Mouse (Mus musculus) C2C12 (cell line): Measurements from ENCODE around the gene Gm20388.

Experiments
- CTCF ChIP-seq: IDR thresholded peaks from one replicate; pipeline ENCODE4 v1.5.1; 2011; ENCODE audit not compliant: control insufficient read depth, insufficient read depth, insufficient read length
- MYOG ChIP-seq: IDR thresholded peaks from one replicate; pipeline ENCODE4 v1.6.1; 2011; ENCODE audit not compliant: control insufficient read depth, insufficient read length; ENCODE audit errors: extremely low read depth
- USF1 ChIP-seq: IDR thresholded peaks from one replicate; pipeline ENCODE4 v1.6.1; 2011; ENCODE audit warnings: low read depth, mild to moderate bottlenecking, control low read depth, moderate library complexity

DNA sequence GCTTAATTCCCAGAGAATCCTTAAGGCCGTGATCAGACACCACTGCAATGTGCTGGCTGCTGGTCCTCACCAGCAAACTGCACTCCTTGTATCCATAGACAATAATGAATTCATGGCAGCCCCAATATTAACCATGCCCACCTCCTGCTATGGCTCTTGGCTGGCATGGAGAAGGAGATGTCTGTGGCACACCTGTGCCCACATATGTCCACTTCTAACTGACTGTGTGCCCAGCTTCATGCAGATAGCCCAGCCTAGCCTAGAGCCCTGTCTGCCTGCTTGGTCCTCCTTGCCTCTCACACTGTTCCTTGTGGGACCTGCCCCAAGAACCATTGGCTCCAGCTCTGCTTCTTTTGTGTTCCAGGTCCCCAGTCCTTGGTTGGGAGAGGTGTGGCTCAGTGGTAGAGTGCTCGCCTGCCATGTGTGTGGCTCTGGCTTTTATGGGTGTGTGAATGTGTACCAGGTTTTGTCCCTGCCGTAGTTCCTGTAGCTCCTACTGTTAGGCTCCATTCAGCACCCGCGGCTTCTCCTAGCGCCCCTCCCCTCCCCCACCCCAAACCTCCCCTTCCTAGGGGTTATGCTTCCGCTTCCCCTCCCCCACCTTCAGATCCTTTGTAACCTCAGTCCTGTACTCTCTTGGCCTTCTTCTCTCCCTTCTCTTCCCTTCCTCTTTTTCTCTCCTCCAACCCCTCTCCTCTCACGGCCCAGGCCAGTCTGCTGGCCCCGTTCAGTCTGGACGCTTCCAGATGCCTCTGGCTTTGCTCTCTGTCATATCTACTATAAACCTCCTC is 2646.8 kb downstream of the Gm20388 start:
- TF ChIP-seq CTCF (no peak), MYOG (no peak), USF1 (no peak)
